In the genomic region with DNA sequence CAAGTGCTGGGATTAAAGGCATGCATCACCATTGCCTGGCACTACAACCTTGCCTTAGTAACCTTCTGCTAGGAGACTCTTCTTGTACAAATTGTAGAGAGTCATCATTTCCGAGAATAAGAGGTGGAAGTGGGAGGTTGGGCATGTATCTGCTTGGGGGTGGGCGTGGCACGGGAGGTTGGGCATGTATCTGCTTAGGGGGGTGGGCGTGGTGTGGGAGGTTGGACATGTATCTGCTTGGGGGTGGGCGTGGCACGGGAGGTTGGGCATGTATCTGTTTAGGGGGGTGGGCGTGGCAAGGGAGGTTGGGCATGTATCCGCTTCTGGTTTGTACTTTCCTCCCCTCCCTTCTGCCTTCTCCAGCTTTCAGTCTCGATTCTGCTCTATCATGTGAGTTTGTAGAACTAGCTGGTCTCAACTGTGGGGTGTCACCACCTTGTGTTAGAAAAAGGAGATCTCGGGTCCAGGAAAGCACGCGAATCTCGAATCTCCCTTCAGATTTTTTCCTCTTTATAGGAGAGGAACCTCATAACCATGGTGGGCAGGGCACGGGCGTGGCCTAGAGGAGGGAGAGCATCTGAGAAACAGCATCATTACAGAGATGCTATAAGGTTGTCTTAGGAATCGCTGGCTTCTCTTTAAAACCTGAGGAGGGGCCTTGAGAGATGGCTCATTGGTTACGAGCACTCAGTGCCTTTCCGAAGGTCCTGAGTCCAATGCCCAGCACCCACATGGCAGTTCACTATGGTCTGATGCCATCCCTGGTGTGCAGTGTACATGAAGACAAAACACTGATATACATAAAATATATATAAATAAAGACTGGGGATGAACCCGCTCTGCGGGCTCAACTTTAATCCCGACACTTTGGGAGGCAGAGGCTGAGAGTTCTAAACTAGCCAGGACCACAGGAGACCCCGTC, we compare ENCODE assay signal across 8 mouse cellular contexts. TPM values are rescaled to one million over a fixed set of nuclear protein-coding genes. Genes with fewer than 3 reads are reported as not detected.
A peak's percentile ranks its signal among the peaks of the same experiment; 100 is the strongest.
DNase-seq lines count a peak whose midpoint lies in the region; ATAC-seq lines count a peak whose summit lies in the region.

No protein-coding gene starts in this region.

- H3K9me3 ChIP-seq in embryonic facial prominence, embryonic 10.5 days: no peaks in the 10 kb centered on the region
- H3K9me3 ChIP-seq in liver, embryonic 15.5 days (replicated peaks): no peaks in the 10 kb centered on the region
- H3K9me3 ChIP-seq in stomach, embryonic 16.5 days (replicated peaks; ENCODE audit: control insufficient read depth, low read length): no peaks in the 10 kb centered on the region

- DNase-seq in cerebellum, postnatal 10 days: peak; percentile 29 to 47
- no peak for DNase-seq in cerebellum, postnatal 25 days
- peak; percentile 84 for DNase-seq in embryonic facial prominence, embryonic 10.5 days (ENCODE audit: low spot score)
- DNase-seq in heart, adult 9 months (ENCODE audit: low spot score in 2 of 2): peak; percentile 61 to 72
- DNase-seq in kidney, adult 8-10 months: peak; percentile 68
- DNase-seq in natural killer cell, adult 2 months (ENCODE audit: low spot score in 2 of 2): peak; percentile 87 to 92

- peak overlapping the region; percentile 81 for H3K27ac ChIP-seq in embryonic facial prominence, embryonic 10.5 days (replicated peaks)
- peak overlapping the region; percentile 80 for H3K27ac ChIP-seq in liver, embryonic 15.5 days (replicated peaks)
- H3K27ac ChIP-seq in stomach, embryonic 16.5 days (ENCODE audit: low read length): peak overlapping the region; percentile 75

- no peaks in the 10 kb centered on the region for H3K36me3 ChIP-seq in embryonic facial prominence, embryonic 10.5 days (replicated peaks)
- H3K36me3 ChIP-seq in liver, embryonic 15.5 days (replicated peaks): no peaks in the 10 kb centered on the region
- H3K36me3 ChIP-seq in stomach, embryonic 16.5 days (ENCODE audit: control insufficient read depth, insufficient read depth, low read length): no peaks in the 10 kb centered on the region

- no peaks in the 10 kb centered on the region for H3K27me3 ChIP-seq in embryonic facial prominence, embryonic 10.5 days (replicated peaks; ENCODE audit: low read depth, poor library complexity, severe bottlenecking)
- peaks cover 9% of the 10 kb centered on the region; the same call in 1 of the 2 replicates for H3K27me3 ChIP-seq in liver, embryonic 15.5 days
- H3K27me3 ChIP-seq in stomach, embryonic 16.5 days (ENCODE audit: control insufficient read depth, insufficient read depth, low read length): no peaks in the 10 kb centered on the region

- peak overlapping the region; percentile 52 for H3K4me3 ChIP-seq in embryonic facial prominence, embryonic 10.5 days
- H3K4me3 ChIP-seq in liver, embryonic 15.5 days (replicated peaks): peak overlapping the region; percentile 55
- H3K4me3 ChIP-seq in stomach, embryonic 16.5 days (replicated peaks; ENCODE audit: low read length): peak overlapping the region; percentile 39

- peak; percentile 72 for ATAC-seq in liver, embryonic 15.5 days (ENCODE audit: insufficient read depth)
- peak; percentile 82 for ATAC-seq in stomach, embryonic 16.5 days (ENCODE audit: insufficient read depth, low FRiP score)

- 2% methylated on average over 22 of the region's 22 CpGs for WGBS in embryonic facial prominence, embryonic 10.5 days
- 3% methylated on average over 22 of the region's 22 CpGs for WGBS in liver, embryonic 15.5 days (ENCODE audit: insufficient replicate concordance)
- WGBS in stomach, embryonic 16.5 days: 2% methylated on average over 22 of the region's 22 CpGs

- H3K4me1 ChIP-seq in embryonic facial prominence, embryonic 10.5 days: peaks cover 30% of the 10 kb centered on the region
- H3K4me1 ChIP-seq in liver, embryonic 15.5 days (replicated peaks): peaks cover 45% of the 10 kb centered on the region
- peaks cover 9% of the 10 kb centered on the region for H3K4me1 ChIP-seq in stomach, embryonic 16.5 days (ENCODE audit: control insufficient read depth, insufficient read depth, low read length)

- H3K9ac ChIP-seq in liver, embryonic 15.5 days: peak overlapping the region; percentile 32; the same call in 1 of the 2 replicates
- peak overlapping the region; percentile 59 for H3K9ac ChIP-seq in stomach, embryonic 16.5 days (ENCODE audit: low read length)

- H3K4me2 ChIP-seq in liver, embryonic 15.5 days: peak overlapping the region; percentile 73
- H3K4me2 ChIP-seq in stomach, embryonic 16.5 days (ENCODE audit: low read depth, low read length): peak overlapping the region; percentile 60

RNA-seq across cellular contexts. Expression of gene D17Wsu92e, which starts 5.8 kb away (rescaled TPM):
- 15.5 and 15.7 TPM in 2 replicates for polyA plus RNA-seq in embryonic facial prominence, embryonic 10.5 days (2016; fragmentation: Nextera tagmentation; extraction: Ambion mirVana)
- polyA plus RNA-seq in liver, embryonic 15.5 days (2015; fragmentation: Nextera tagmentation; extraction: Ambion mirVana): 13.3 and 18.2 TPM in 2 replicates
- polyA plus RNA-seq in stomach, embryonic 16.5 days (2015; fragmentation: Nextera tagmentation; extraction: Ambion mirVana): 21.2 and 23.3 TPM in 2 replicates

RNA-seq across cellular contexts. Expression of gene Snrpc, which starts 11.7 kb away (rescaled TPM):
- polyA plus RNA-seq in embryonic facial prominence, embryonic 10.5 days (2016; fragmentation: Nextera tagmentation; extraction: Ambion mirVana): 412 and 414 TPM in 2 replicates
- polyA plus RNA-seq in liver, embryonic 15.5 days (2015; fragmentation: Nextera tagmentation; extraction: Ambion mirVana): 115 and 125 TPM in 2 replicates
- polyA plus RNA-seq in stomach, embryonic 16.5 days (2015; fragmentation: Nextera tagmentation; extraction: Ambion mirVana): 228 and 245 TPM in 2 replicates

RNA-seq across cellular contexts. Expression of gene Uhrf1bp1, which starts 30.0 kb away (rescaled TPM):
- polyA plus RNA-seq in embryonic facial prominence, embryonic 10.5 days (2016; fragmentation: Nextera tagmentation; extraction: Ambion mirVana): 9.5 and 10.3 TPM in 2 replicates
- polyA plus RNA-seq in liver, embryonic 15.5 days (2015; fragmentation: Nextera tagmentation; extraction: Ambion mirVana): 2.2 and 2.5 TPM in 2 replicates
- polyA plus RNA-seq in stomach, embryonic 16.5 days (2015; fragmentation: Nextera tagmentation; extraction: Ambion mirVana): 4.4 and 5.9 TPM in 2 replicates

Comparison
In these comparisons a context has a peak if more than half of its experiments do, and no peak if none do; other contexts are left out.
1. DNase-seq: peak in cerebellum, postnatal 10 days (2 of 2), embryonic facial prominence, embryonic 10.5 days (single experiment), heart, adult 9 months (2 of 2), kidney, adult 8-10 months (2 of 2) and natural killer cell, adult 2 months (2 of 2); none in cerebellum, postnatal 25 days (0 of 2).
2. Peak in every context shown above with its lines, with median percentiles within 50 percentile points of each other: H3K27ac ChIP-seq and H3K4me3 ChIP-seq.